Mouse (Mus musculus): ENCODE results near the gene Gpr1.

- TF ChIP-seq POLR2A (IDR thresholded peaks at IDR 0.05; ENCODE audit: borderline replicate concordance, extremely low read depth, low read depth, low read length) (no peak), CTCF (IDR thresholded peaks at IDR 0.05; ENCODE audit: insufficient read depth, low read length) (no peak)
Measured at GRCm38 (mm10) chr1:63259916-63260741, 45.8 kb upstream of the Gpr1 start.

All from lung, adult 2 months (tissue).